Mouse (Mus musculus) MEL-GATA-1-ER (cell line): ENCODE data around the gene Gas7.

Source experiments
- DNase-seq: peaks from one replicate; pipeline ENCODE4 v3.0.0-alpha.2; 2012; ENCODE audit warnings: low read depth; ENCODE audit errors: extremely low read depth

The Gas7 gene

DNA sequence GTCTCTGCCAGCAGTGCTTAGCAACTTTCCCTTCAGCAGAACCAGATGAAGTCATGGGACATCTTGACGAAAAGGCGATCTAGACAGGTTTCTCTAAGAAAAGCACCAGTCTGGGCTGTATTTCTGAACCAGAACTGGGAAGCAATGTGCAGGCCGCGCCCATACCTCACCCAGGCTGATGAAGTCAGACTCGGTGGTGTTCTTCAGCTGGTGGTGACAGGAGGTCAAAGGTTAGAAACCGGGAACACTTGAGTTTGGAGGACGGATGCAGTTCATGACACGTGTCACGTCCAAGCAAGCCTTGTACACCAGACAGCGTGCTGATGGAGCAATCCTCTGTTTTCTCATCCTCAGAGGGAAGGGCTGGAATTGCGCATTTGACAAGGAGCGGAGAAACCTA is 32.9 kb downstream of the Gas7 start:
- DNase-seq: no peak

DNA sequence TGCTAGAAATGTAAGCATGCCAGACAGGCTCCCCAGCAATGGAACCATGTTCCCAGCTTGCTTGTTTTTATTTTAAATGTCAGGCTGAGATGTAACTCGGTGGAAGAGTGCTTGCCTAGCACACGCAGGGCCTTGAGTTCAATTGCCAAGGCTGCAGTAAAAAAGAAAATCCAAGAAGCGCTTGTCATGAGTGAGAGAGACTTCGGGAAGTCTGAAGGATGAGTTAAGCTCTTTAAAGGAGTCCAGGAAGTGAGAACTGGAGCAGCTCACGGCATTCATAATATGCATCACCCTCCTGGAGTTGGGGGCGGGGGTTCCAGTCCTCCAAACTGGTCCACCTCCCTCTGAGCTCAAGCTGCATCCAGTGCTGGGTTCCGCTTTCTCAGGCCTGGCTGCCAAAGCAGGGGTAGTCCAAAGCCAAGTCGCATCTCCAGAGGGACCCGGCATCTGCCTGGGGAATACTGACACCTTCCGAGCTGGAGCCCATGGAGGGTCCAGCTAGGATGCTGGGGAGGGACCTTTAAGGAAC is 34.5 kb downstream of the Gas7 start:
- DNase-seq: no peak

DNA sequence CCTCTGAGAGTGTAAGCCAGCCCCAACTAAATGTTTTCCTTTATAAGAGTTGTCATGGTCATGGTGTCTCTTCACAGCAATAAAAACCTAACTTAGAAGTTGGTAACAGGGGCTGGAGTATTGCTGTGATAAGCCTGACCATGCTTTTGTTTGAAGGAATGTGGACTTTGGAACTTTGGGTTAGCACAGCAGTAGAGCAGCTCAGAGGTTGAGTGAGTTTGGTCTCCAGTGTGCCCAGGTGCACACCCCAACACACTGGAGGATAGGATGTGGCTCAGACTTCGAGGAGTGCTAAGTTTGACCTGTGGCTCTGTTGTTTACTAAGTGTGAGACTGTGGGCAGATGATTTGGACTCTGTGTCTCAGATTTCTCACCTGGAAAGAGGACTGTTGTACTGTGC is 41.6 kb downstream of the Gas7 start:
- no peak for DNase-seq

DNA sequence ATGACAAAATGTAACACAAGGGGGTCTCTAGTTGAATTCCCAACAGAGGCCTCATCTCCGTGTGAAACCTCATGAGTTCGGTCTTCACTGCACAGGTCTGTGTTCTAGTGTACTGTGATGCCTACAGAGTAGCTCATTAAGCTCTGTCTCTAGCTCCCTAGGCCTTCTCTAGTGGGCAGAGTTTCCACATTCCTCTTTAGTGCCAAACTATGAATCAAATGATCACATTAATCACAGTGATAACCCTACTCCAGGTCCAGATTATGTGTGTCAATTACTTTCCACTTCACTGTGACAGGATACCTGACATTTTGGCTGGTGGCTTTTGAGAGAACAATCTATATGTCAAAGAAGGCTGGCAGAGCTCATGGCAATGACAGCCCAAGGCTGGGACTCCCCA is 44.9 kb downstream of the Gas7 start:
- no peak for DNase-seq

DNA sequence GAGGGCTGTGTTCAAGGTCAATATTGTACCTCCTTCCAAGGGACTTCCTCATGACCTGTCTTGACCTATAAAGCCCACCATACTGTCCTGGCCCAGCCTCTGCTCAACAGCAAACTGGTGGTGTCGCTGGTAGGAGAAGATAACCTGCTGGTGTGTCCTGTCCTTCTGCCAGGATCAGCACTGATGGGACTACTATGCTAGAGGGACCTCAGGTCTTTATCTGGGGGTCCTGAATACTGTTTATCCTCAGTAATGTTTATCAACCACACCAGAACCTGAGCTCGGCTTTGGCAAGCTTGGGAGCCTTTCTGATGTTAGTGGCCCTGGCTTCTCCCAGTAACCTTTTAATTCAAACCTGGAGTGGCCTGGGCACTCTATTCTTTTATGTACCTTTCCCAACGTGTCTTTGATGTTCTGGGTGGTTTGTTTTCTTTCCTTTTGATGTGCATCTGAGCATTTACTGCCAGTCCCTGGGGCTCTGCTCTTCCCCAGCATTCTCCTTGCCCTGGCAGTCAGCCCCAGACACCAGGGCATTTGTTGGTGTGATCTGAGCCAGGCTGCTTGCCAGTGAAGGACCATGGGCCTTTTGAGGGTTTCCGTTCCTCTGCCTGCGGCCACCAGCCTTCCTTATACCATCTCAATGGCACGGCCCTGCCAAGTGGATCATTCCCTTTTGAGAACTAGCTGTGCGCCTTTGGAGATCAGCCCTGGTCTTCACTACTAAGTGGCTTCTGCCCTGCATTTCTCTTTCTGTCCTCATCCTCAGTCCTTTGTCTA is 46.4 kb downstream of the Gas7 start:
- no peak for DNase-seq

DNA sequence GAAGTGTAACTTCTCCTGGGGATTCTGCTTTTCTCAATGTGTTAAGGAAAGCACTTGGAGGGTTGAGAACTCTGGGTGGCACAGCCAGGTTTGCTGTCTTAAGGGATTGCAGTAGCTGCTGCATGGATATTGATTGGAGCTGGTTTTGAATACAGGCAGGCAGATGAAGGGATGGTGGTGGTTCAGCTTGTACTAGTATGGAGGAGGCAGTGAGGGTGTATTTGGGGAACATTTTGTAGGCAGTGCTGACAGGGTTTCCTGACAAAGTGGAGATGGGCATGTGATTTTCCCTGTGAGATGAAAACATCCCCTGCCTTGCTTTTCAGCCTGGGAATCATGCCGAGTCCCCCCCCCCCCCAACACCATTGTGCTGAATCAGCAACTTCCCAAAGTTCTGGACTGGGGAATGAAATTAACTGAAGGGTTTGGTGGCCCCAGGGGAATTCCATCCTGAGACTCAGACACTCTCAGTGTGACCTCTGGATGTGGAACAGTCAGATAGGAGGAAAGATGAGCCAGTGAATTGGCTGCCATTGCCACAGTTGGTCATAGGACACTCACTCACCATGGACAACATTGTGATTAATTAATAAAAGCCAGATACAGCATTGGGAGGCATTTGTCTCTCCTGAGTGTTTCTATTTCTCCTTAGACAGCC is 54.1 kb downstream of the Gas7 start:
- no peak for DNase-seq

DNA sequence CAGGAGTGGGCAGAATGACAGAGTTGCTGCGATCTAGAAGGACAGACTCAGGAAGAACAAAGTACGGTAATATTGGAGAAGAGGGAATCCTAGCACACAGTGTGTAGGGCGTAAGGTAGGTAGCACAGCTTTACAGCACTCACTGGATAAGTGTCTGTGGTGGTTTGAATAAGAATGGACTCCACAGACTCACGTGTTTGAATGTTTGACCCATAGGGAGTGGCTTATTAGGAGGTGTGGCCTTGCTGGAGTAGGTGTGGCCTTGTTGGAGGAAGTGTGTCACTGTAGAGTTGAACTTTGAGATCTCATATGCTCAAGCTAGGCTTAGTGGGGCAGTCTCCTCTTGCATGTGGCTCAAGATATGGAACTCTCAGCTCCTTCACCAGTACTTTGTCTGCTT is 55.6 kb downstream of the Gas7 start:
- DNase-seq: no peak

DNA sequence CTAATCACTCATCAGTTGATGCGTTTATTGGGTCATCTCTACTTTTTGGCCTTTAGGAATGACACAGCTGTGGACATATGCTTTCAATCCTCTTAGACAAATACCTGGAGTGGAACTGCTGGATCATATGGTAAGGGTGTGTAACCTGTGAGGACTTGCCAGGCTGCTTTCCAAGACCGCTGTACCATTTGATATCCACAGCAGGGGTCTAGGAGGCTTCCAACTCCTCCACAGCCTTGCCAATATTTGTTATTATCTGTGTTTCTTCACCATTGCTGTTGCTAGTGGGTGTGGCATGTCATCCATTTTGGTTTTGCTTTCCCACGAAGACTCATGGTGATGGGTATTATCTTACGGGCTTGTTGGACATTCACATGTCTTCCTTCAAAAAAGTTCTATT is 57.8 kb downstream of the Gas7 start:
- DNase-seq: no peak

DNA sequence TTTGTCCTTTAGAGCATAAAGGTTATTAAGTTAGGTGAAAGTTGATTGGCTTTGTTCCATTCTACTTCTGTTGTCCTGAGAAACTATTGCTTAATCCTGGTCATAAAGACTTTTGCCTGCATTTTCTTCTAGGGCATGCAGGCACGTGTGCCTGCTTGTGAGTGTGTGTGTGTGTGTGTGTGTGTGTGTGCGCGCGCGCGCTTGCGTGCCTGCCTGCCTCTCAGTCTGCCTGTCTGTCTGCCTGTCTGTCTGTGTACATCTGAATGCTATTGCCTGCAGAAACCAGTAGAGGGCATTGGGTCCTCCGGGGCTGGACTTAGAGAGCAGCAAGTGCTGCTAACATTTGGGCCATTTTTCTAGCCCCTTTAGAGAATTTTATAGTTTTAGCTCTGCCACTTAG is 59.2 kb downstream of the Gas7 start:
- DNase-seq: no peak

DNA sequence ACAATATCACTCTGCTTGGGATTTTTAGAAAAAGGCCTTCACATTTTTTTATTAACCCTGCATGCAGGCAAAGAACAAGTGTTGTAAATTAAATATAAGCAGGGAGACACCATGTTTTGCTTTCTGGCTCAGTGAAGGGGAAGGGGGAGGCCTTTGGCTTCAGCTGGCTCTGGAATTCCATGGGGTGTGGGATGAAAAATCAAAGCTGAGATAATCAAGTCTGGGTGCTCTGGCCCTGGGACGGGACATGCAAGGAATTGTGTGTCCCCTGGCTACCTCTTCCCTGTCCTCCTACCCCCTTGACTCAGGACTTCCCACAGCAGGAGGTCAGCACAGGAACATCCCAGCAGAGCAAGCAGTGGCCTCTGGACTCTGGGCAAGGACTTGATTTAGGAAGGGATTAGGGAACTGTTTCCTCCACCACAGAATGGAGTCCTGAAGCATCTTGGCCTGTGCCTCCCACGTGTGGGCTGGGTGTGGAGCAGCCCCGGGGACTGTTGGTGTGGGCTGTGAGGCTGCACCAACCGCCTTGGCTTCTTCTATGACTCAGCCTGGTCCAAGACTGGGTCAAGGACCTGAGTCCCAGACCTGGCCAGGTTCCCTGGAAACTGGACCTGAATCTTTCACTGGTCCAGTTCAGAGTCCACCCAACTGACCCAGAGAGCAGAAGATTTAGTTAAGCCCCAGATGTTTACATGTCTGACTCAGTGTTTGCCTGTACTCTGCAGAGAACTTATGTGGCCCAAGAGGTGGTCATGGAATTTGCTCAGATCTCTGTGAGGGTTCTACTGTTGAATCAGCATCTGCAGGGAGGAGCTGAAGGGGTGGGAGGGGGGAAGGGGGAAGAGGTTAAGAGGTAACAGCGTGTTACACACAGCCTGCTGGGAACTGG is 60.0 kb downstream of the Gas7 start:
- no peak for DNase-seq

DNA sequence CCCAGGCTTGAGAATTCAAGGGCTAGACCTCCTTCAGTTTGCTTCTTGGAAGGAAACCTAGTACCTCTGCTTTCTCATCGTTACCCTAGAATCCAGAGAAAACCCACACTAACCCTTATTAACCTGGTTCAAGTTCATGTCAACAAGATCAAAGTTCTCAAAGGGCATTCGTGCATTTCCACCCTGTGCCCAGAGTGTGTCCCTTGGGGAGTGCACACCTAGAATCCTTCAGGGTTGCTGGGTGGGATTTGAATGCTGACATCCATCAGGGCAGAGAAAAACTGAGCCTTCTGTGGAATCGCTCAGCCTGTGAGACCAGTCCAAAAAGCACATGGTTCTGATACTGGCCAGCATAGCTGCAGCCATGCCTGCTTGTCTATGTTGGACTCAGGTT is 60.7 kb downstream of the Gas7 start:
- DNase-seq: no peak

DNA sequence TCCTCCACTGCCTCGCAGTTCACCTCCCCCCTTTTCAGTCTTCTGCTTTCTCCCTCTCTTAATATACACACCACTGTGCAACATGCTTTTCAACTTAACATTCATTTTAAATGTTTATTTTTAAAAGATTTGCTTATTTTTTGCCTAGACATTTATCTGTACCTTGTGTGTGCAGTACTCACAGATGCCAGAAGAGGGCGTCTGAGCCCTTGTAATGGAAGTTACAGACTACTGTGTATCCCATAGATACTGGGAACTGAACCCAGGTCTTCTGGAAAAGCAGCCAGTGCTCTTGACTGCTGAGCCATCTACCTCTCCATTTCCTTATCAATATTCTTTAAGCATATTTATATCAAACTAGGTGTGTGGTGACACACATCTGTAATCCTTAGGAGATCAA is 62.5 kb downstream of the Gas7 start:
- no peak for DNase-seq

DNA sequence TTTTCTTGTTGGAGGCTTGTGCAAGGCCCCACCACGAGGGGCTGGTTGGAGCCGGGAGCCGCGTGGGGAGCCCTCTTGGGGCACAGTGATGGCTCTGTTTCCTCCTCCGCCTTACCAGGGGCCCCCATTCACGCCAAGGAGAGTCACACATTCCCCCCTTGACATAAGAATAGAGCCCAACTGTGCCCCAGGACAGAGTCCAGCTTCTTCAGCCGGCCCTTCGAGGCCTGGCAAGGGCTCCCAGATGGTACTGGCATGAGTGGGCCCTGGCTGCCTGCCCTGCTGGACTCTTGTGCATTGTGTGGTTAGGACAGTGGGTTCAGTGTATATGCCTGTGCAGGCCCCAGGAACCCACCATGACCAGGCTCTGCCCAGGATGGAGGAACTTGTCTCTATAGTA is 63.7 kb downstream of the Gas7 start:
- no peak for DNase-seq

DNA sequence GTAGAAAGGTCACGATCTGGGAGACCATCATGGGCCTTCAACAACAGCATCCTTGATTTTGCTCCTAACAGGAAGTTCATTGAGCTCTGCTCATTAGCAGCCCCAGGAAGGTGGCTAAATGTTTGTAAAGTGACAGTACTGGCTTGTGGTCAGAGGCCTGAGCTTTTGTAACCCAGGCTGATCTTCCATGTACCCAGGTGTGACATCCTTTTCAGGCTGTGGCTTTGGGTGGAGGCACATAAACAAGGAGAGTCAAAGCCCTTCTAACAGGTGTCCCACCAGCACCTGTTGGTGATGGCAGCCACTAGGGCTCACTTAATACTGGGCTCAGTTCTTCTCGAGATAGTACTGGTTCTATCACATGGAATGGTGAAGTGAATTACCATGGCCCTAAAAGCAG is 67.4 kb downstream of the Gas7 start:
- DNase-seq: no peak

DNA sequence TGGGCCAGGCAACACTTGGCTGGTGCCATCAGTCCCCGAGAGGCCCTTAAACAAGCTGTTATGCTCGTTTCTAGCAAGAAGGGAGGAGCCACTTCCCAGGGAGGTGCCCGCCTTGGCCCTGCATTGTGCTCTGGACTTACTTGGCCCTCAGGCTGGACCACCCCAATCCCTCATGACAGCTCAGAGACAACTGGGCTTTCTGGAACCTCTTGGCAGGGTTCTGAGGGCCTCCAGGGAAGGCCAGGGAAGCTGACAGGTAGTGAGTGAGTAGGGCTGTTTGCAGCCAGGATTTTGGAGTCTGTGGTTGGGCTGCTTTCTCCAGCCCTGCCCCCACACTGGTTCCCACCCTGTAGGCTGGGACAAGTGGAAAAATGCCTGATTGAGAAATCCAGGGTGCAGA is 68.6 kb downstream of the Gas7 start:
- no peak for DNase-seq

DNA sequence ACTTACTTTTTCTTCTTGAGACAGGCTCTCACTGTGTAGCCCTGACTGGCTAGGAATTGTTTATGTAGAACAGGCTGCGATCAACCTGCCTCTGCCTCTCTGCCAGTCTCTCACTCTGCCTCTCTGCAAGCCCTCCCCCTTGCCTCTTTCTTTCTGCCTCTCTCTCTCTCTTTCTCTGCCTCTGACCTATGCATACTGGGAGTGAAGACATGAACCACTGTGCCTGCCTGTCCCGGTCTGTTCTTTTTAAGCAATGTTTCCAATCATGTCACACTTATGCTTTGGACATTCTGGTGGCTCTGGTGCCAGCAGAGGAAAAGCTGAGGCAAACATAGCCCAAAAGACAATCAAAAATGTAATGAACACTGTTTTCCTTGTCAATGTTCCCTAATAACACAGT is 69.5 kb downstream of the Gas7 start:
- no peak for DNase-seq

DNA sequence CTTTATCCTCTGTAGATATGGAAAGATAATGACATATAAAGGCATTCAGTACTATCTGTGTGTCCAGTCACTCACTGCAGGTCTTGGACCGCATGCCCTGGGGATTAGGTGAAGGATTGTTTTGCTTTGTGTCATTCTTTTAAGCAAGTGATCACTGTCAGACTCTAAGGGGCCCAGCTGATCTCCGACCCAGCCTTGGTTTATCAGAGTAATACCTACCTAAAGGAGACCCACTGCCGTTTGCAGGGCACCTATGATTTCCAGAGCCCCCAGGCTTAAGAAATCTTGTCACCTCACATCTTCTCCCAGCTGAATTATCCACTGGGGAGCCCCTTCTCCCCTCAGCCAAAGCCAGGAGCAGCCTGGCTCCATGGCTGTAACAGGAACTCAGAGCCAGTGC is 70.6 kb downstream of the Gas7 start:
- DNase-seq: no peak

DNA sequence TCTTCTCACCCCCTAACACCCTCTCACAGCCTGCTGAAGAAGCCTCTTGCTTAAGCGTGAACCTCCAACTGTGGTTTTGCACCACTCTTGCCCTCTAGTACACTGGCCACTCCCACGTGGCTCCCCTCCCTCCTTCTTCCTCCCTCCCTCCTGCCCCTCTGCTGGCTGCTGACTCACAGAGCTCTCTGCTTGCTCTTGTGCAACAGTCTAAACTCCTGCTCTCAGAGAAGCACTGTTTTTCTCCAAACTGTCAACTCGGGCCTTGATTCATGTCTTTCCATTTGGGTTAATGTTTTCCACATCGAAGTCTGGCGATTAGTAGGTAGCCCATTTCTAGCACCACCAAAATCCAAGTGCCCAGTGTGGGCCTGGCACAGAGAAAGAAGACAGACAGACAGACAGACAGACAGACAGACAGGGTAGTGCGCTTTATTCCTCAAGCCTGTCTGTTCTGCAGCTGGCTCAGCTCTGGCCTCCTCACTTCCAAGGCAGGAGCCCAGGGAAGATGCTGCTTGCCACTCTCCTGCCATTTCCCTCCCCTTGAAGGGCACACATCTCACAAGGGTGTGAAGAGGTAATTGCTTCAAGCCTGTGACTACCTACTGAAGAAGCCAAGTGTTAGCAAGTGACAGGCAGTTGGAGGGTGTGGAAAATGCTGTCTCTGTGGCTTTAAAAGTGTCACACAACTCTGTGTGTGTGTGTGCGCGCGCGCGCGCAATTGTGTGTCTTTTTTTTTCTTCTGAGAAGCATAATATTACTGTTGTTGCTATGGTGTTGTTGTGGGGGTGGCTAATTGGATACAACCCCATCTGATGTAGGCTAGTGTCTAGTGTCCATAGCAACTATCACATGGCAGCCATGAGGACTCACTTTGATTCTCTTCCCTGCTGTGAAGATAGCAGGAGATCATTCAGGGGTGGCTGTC is 71.6 kb downstream of the Gas7 start:
- no peak for DNase-seq

DNA sequence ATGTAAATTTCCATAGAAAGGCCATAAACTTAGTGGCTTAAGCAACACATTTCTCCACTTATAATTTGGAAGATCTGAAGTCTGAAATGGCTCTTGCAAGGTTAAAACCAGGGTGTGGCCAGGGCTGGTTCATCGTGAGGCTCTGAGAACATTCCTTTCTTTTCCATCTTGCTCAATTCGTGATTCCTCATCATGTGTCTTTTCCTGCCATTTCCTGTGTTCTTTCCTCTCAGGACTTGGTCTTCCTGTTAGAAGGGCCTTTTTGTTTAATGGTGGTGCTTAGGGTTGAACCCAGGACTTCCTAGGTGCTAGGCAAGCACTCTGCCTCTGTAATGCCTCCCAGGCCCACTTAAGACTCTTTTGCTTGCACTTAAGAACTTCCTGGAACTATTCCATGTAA is 76.0 kb downstream of the Gas7 start:
- DNase-seq: no peak

DNA sequence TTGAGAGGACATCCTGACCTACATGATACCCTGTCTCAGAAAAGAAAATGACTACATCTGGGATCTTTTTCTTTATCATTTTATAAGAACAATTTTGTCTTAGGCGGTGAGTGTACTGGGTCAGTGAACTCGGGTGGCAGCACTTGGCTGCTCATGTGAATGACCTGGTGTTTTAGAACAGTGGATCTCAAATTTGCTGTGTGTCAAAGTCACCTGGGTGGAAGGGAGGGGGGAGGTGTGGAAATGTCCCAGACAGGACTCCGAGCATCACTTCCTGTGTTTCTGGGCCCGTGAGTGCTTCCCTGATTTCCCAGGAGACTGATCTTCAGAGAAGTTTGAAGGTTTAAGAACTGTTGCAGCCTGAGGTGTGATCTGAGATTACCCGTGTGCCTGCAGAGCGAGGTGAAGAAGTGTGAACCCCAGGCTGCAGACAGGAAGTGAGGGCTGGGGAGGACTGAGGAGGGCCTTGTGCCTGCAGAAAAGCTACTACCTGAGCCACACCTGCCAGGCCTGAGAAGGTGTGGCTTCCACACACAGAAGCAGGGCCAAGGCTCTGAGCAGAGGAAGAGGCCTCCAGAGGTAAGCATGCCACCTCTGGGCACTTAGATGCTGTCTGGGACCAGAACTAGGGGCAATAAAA is 76.8 kb downstream of the Gas7 start:
- DNase-seq: no peak

DNA sequence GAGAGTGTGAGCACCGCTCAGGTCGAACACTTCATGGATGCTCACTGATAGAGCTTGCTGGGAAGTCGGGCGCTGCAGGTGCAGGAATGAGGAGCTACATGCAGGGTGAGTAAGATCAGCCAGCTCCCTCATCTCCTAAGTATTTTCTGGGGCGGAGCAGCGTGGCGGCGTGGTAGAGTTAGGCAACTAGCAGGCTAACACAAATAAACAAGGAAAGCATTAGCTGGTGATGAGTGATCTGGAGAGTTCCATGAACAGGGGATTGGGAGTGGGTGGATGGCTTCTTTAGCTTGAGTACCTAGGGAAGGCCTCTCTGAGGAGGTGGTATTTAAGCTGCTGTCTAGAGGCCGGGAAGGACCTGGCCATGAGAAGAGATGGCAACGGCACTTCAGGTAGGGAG is 77.5 kb downstream of the Gas7 start:
- no peak for DNase-seq
